Mouse (Mus musculus): ENCODE results near the gene Slfn1.
"Not testable (repeated sequence)": the region's sequence is repeated elsewhere in the genome, so short reads cannot be mapped to it uniquely, and the experiment has no call there.

DNA sequence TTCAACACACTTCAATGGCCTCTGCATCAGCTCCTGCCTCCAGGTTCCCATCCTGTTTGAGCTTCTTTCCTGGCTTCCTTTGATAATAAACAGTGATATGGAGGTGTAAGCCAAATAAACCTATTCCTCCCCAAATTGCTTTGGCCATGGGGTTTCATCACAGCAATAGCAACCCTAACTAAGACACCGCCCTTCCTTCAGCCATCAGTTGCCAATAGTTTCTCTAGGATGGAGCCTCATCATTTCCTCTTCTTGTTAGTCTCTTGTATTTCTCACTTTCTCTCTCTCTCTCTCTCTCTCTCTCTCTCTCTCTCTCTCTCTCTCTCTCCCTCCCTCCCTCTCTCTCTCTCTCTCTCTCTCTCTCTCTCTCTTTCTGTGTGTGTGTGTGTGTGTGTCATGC, 32.3 kb downstream of the Slfn1 start:
- not testable (repeated sequence) for TF ChIP-seq CTCF (IDR thresholded peaks at IDR 0.05; ENCODE audit: control insufficient read depth, insufficient read depth, insufficient read length); USF1 (IDR thresholded peaks at IDR 0.05; ENCODE audit: low read depth); MYOD1 (IDR thresholded peaks at IDR 0.05; ENCODE audit: control insufficient read depth, insufficient read length, low read depth); MAX (IDR thresholded peaks at IDR 0.05); FOSL1 (IDR thresholded peaks at IDR 0.05; ENCODE audit: insufficient read depth, low read length, poor library complexity, severe bottlenecking); CEBPB (IDR thresholded peaks at IDR 0.05; ENCODE audit: low read depth)
